Mouse (Mus musculus): ENCODE results near the gene Slc45a1.

DNA sequence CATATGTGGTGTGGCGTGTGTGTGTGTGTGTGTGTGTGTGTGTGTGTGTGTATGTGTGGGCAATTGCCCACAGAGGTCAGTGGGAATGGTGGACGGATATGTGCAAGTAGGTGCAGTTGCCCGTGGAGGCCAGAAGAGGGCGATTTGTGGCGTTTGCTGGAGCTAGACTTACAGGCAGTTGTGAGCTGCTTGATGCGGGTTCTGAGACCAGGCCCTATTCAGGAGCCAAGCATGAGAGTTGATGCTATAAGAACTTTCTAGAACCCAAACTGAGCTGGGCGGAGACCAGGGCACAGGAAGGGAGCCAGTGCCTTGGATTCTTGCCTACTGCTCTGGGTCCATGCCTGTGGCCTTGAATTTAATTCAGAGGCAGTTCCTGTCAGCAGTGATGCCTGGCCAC is 12.8 kb upstream of the Slc45a1 start:
- TF ChIP-seq POLR2A (IDR thresholded peaks at IDR 0.05; ENCODE audit: insufficient read length, low read depth), result no peak
- TF ChIP-seq MAX (IDR thresholded peaks at IDR 0.05; ENCODE audit: low read depth), result no peak
- no peak for TF ChIP-seq MYOG (IDR thresholded peaks at IDR 0.05; ENCODE audit: control insufficient read depth in 1 of 3, insufficient read depth in 1 of 3, insufficient read length in 2 of 3, low read depth in 2 of 3)
- TF ChIP-seq REST (IDR thresholded peaks at IDR 0.05; ENCODE audit: insufficient read depth, insufficient read length), result no peak
- TF ChIP-seq TCF3 (IDR thresholded peaks at IDR 0.05; ENCODE audit: insufficient read length, low read depth), result no peak
- TF ChIP-seq USF1 (IDR thresholded peaks at IDR 0.05; ENCODE audit: low read depth), result no peak
- no peak for TF ChIP-seq CEBPB (IDR thresholded peaks at IDR 0.05; ENCODE audit: insufficient read depth, poor library complexity, severe bottlenecking)
- no peak for TF ChIP-seq E2F4 (IDR thresholded peaks at IDR 0.05; ENCODE audit: insufficient read depth)
- TF ChIP-seq POLR2AphosphoS2 (IDR thresholded peaks at IDR 0.05; ENCODE audit: insufficient read length, low read depth), result no peak
- TF ChIP-seq MYOD1 (IDR thresholded peaks at IDR 0.05; ENCODE audit: control insufficient read depth in 1 of 3, insufficient read length in 2 of 3, low read depth in 2 of 3), result no peak

All from myocyte (in vitro differentiated cells).